Mouse (Mus musculus) cerebellum, adult 11 months (tissue): Measurements from ENCODE around the gene Serpina1b.
"Not testable (repeated sequence)": the region's sequence is repeated elsewhere in the genome, so short reads cannot be mapped to it uniquely, and the experiment has no call there.

Experiments
- DNase-seq: peaks from one replicate; pipeline ENCODE4 v3.0.0; 2022

The Serpina1b gene

GRCm38 (mm10) chr12:103695429-103695828, 134.7 kb downstream of the Serpina1b start, which contains the start of gene Serpina1f:
Gene Serpina1f (minus strand): TSS chr12:103695529.
- DNase-seq: no peak

- DNase-seq: no peak
These were observed 141.9 kb downstream of the Serpina1b start for GRCm38 (mm10) chr12:103688221-103688814.

GRCm38 (mm10) chr12:103687021-103687420, 143.2 kb downstream of the Serpina1b start:
- DNase-seq: no peak

GRCm38 (mm10) chr12:103686050-103686449, 144.1 kb downstream of the Serpina1b start:
- no peak for DNase-seq

- DNase-seq: no peak
These were observed 144.8 kb downstream of the Serpina1b start for GRCm38 (mm10) chr12:103685386-103685785.

GRCm38 (mm10) chr12:103683775-103684174, 146.4 kb downstream of the Serpina1b start:
- no peak for DNase-seq

GRCm38 (mm10) chr12:103681739-103682138, 148.4 kb downstream of the Serpina1b start:
- DNase-seq: no peak

GRCm38 (mm10) chr12:103681169-103681568, 149.0 kb downstream of the Serpina1b start:
- no peak for DNase-seq

GRCm38 (mm10) chr12:103679853-103680252, 150.3 kb downstream of the Serpina1b start:
- DNase-seq: not testable (repeated sequence)
